Mouse (Mus musculus) testis, postnatal 10 days (tissue): ENCODE results near the gene Togaram1.

Source experiments
- DNase-seq: peaks from one replicate; pipeline ENCODE4 v3.0.0; 2021; ENCODE audit warnings: low spot score

Gene Togaram1

DNA sequence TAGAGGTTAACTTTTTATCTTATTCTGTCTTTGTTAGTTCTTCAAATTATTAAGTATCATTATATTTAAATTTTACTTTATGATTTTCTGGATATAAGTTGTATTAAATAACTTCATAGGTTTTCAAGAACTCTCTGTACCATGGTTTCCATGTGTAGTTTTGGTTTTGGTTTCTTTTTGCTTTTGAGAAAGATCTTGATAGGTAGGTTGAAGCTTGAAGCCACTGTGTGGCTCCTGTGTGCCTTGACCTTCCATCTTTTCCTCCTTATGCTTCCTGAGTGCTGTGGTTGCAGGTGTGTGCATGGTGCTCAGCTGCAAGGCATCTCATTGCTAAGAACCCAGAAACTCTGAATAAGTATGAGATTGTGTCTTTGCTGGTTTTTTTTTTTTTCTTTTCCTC, 83.2 kb downstream of the Togaram1 start:
- no peak for DNase-seq

DNA sequence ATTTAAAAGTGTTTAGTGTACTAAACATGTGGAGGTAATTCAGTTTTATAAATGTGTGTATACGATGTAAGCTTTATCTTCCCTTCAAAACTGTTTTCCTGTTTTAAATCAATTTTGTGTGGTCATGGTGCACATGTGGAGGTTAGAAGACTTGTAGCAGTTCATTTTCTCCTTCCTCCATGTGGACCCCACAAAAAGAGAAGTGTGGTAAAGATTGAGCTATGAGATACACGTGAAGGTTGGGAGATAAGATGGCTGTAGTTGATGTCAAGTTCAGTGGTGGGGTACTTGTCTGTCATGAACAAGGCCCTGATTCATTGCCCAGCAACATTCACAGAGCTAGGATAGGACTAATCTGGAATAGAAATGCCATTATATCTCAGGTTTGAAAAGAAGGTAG, 92.6 kb downstream of the Togaram1 start:
- DNase-seq = no peak

DNA sequence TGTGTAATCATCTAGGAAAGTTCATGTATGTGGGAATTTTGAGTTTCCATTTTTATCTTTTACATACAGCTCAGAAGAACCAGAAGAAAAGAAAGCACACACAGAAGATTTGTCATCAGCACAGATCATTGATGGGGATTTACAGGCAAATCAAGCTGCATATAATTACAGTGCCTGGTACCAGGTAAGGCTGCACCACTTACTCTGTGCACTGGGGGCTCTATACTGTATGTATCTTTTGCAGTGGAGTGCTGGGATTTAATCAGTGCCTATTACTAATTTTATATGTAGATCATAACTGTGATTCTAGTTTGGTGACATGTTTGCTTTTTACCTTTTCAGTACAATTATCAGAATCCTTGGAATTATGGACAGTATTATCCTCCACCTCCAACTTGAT, 95.5 kb downstream of the Togaram1 start:
- DNase-seq = no peak

DNA sequence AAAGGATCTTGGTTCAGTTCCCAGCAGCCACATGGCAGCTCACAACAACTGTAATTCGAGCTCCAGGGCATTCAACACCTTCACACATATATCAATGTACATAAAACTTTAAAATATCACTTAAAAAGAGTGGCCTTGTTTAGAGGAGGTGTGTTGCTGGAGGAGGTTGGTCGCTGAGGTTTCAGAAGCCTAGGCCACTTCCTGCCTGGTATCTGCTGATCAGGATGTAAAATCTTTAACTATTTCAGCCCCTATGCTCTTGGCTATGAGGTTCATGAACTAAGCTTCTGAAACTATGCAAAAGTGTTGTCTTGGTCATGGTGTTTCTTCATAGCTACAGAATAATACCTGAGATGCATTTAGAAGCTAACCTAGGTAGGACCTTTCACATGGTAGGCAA, 99.6 kb downstream of the Togaram1 start:
- DNase-seq = no peak

DNA sequence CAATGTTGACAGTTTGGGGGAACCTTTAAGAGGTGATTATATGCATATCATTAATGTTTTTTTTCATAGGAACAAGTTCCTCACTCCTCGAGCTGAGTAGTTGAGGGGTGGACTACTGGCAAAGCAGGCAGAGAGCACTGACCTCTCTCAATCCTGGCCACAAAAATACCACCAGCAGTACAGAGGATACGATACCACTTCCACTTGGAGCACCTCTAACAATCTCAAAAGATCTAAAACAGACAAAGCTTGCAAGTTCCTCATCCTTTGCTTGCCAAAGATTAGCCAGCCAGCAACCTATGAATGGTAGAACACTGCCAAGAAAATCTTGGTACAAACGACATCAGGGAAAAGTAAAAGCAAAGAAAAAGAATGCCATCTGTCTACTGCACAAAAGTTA, 100.6 kb downstream of the Togaram1 start:
- DNase-seq = no peak

DNA sequence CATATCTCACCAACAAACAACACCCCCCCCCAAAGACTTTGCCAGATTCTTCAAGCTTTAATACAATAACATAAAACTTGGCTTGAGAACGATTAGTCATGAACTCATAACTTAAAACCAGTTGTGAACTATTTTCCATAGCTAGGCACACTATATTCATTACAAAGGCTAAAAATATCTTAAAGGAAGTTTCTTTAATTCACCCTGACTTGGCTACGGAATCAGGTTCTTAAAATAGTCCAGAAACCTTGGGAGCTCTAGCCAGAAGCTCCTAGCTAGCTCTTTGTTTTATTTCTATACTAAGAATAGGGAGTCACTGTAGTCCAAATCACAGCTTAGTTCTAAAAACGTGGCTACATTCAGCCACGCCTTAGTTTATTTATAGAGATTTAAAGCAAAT, 102.8 kb downstream of the Togaram1 start:
- no peak for DNase-seq
